Mouse (Mus musculus) G1E (cell line): ENCODE measurements at regions not wholly inside any gene's neighbourhood (a gene's known extent, or its start where the extent isn't known, plus 50 kb on each side); places are given as distances from the start of the nearest gene placed in this dataset.

Experiments
- ATAC-seq: 2 replicates; pipeline ENCODE4 v1.8.0; 2016; ENCODE audit warnings: mild to moderate bottlenecking; ENCODE audit not compliant: insufficient number of reproducible peaks, poor library complexity, low FRiP score, severe bottlenecking; ENCODE audit errors: extremely low read depth
- DNase-seq: peaks from one replicate; pipeline ENCODE4 v3.0.0; 2012; ENCODE audit warnings: low spot score
- H3K27me3 ChIP-seq: 2 replicates; pipeline ENCODE4 v1.6.1; 2012; ENCODE audit warnings: mild to moderate bottlenecking, low read length, inconsistent platforms; ENCODE audit not compliant: insufficient read depth
- H3K36me3 ChIP-seq: replicated peaks from 2 replicates; pipeline ENCODE3; 2012; ENCODE audit warnings: mild to moderate bottlenecking, inconsistent platforms
- H3K4me1 ChIP-seq: 2 replicates; pipeline ENCODE4 v1.6.1; 2012; ENCODE audit warnings: low read depth, low read length, inconsistent platforms, mixed read lengths; ENCODE audit not compliant: insufficient read depth
- H3K4me3 ChIP-seq: 2 replicates; pipeline ENCODE4 v1.5.1; 2012; ENCODE audit warnings: low read depth, mild to moderate bottlenecking, inconsistent platforms, low read length, moderate library complexity, mixed read lengths
- H3K9me3 ChIP-seq: replicated peaks from 2 replicates; pipeline ENCODE4 v1.6.1; 2012; ENCODE audit warnings: inconsistent platforms
- CTCF ChIP-seq: IDR thresholded peaks from 2 replicates; pipeline ENCODE4 v1.5.1; 2012; ENCODE audit warnings: low read depth, low read length, inconsistent platforms, mixed read lengths
- GATA1 ChIP-seq: IDR thresholded peaks from 2 replicates; pipeline ENCODE4 v1.6.1; 2012; ENCODE audit warnings: borderline replicate concordance, low read length, inconsistent platforms, mixed read lengths
- GATA2 ChIP-seq: IDR thresholded peaks from 2 replicates; pipeline ENCODE4 v1.6.1; 2012; ENCODE audit warnings: low read depth, low read length, inconsistent platforms, borderline replicate concordance
- POLR2AphosphoS5 ChIP-seq: IDR thresholded peaks from 2 replicates; pipeline ENCODE4 v1.6.1; 2012; ENCODE audit warnings: low read depth, low read length, inconsistent platforms; ENCODE audit not compliant: insufficient replicate concordance
- TAL1 ChIP-seq: conservative IDR thresholded peaks from 2 replicates; pipeline ENCODE4 v1.6.1; 2012; ENCODE audit warnings: low read depth, low read length, inconsistent platforms, mixed read lengths

DNA sequence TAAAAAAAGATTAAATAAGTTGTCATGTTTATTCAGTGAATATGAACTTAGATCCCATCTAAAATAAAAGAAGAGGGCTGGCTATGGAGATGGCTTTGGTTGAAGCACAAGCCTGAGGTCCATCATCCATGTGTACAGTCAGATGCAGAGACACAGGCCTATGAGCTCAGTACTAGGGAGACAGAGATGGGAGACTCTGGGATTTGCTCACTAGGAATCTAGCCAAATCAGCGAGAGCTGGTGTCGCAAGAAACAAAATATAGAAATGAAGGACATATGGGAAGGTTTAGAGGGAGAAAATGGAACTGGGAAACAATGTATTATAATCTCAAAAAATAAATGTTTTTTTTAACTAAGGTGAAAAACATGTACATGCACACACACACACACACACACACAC is 326.6 kb downstream of the Col12a1 start:
- DNase-seq, result no peak
- Histone ChIP-seq H3K27me3 (no peaks in the 10 kb centered on the region), H3K36me3 (no peaks in the 10 kb centered on the region), H3K4me3 (no peak overlapping the region), H3K9me3 (no peaks in the 10 kb centered on the region), H3K4me1 (no peaks in the 10 kb centered on the region)
- ATAC-seq, result no peak
- TF ChIP-seq GATA2 (no peak), GATA1 (no peak), TAL1 (no peak), CTCF (no peak), POLR2AphosphoS5 (no peak)

- Histone ChIP-seq H3K4me3 (no peak overlapping the region), H3K9me3 (no peaks in the 10 kb centered on the region), H3K27me3 (no peaks in the 10 kb centered on the region; the same call in 1 of the 2 replicates), H3K4me1 (no peaks in the 10 kb centered on the region), H3K36me3 (no peaks in the 10 kb centered on the region)
- DNase-seq (no peak), ATAC-seq (no peak)
- no peak for TF ChIP-seq GATA1
- no peak for TF ChIP-seq CTCF
- no peak for TF ChIP-seq TAL1
- TF ChIP-seq POLR2AphosphoS5, result no peak
- no peak for TF ChIP-seq GATA2
These were observed 303.6 kb downstream of the Col12a1 start for GRCm38 (mm10) chr9:79414989-79415388.

DNA sequence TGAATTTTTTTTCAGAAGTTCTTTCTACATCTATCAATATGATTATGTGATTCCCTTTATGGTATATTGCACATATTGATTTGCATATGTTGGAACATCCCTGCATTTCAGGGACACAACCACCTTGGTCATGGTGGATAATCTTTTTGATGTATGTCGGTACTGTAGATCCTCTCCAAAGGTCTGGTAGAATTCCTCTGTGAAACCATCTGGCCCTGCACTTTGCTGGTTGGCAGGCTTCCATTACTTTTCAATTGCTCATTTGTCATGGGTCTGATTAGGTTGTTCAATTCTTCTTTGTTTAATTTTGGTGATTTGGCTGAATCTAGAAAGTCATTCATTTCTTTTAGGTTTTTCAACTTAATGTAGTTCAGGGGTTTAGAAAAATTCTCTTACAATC is 288.2 kb downstream of the Col12a1 start:
- no peaks in the 10 kb centered on the region for H3K9me3 ChIP-seq
- H3K4me1 ChIP-seq, result no peaks in the 10 kb centered on the region
- no peaks in the 10 kb centered on the region for H3K27me3 ChIP-seq
- no peak overlapping the region for H3K4me3 ChIP-seq
- ATAC-seq, result no peak
- no peaks in the 10 kb centered on the region for H3K36me3 ChIP-seq
- DNase-seq, result no peak
- no peak for TF ChIP-seq POLR2AphosphoS5
- no peak for TF ChIP-seq CTCF

GRCm38 (mm10) chr9:79437636-79438035 is 281.0 kb downstream of the Col12a1 start:
- no peaks in the 10 kb centered on the region for H3K27me3 ChIP-seq
- no peak overlapping the region for H3K4me3 ChIP-seq
- ATAC-seq, result no peak
- no peak for DNase-seq
- no peaks in the 10 kb centered on the region for H3K36me3 ChIP-seq
- no peaks in the 10 kb centered on the region for H3K4me1 ChIP-seq
- no peaks in the 10 kb centered on the region for H3K9me3 ChIP-seq
- TF ChIP-seq GATA2 (no peak), TAL1 (no peak), GATA1 (no peak), POLR2AphosphoS5 (no peak), CTCF (no peak)

GRCm38 (mm10) chr9:79439233-79439960 is 279.2 kb downstream of the Col12a1 start:
- no peak for DNase-seq
- Histone ChIP-seq H3K36me3 (no peaks in the 10 kb centered on the region), H3K4me3 (no peak overlapping the region), H3K9me3 (no peaks in the 10 kb centered on the region), H3K4me1 (no peaks in the 10 kb centered on the region), H3K27me3 (no peaks in the 10 kb centered on the region)
- no peak for TF ChIP-seq GATA2
- TF ChIP-seq CTCF, result no peak
- no peak for TF ChIP-seq GATA1
- no peak for TF ChIP-seq TAL1
- TF ChIP-seq POLR2AphosphoS5, result no peak
- ATAC-seq, result no peak

DNA sequence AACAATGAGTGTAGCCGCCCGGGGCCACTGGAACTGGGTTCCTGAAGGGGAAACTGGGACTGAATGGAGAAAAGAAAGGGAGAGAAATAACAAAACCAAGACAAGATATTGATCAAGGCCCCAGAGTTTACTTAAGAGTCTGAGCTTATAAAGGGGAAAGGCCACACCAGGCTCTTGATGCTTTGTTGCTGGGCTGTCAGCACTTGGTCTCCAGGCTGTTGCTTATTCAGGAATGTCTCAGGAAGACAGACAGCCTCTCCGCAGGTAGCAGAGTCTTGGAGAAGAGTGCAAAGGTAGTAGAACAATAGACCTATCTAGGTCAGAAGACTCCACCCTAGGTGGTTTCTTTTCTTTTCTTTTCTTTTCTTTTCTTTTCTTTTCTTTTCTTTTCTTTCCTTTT is 263.4 kb downstream of the Col12a1 start:
- DNase-seq (no peak), ATAC-seq (no peak)
- H3K9me3 ChIP-seq, result no peaks in the 10 kb centered on the region
- no peaks in the 10 kb centered on the region for H3K27me3 ChIP-seq
- H3K4me1 ChIP-seq, result no peaks in the 10 kb centered on the region
- H3K4me3 ChIP-seq, result no peak overlapping the region
- TF ChIP-seq CTCF (no peak), POLR2AphosphoS5 (no peak), GATA1 (no peak), GATA2 (no peak), TAL1 (no peak)
- H3K36me3 ChIP-seq, result no peaks in the 10 kb centered on the region

GRCm38 (mm10) chr9:79479118-79479517 is 239.5 kb downstream of the Col12a1 start:
- Histone ChIP-seq H3K4me1 (no peaks in the 10 kb centered on the region), H3K27me3 (no peaks in the 10 kb centered on the region), H3K9me3 (no peaks in the 10 kb centered on the region), H3K4me3 (no peak overlapping the region), H3K36me3 (no peaks in the 10 kb centered on the region)
- no peak for ATAC-seq
- no peak for DNase-seq
- TF ChIP-seq CTCF, result no peak
- no peak for TF ChIP-seq GATA2
- no peak for TF ChIP-seq TAL1
- TF ChIP-seq POLR2AphosphoS5, result no peak
- no peak for TF ChIP-seq GATA1
